Mouse (Mus musculus) liver, embryonic 14.5 days (tissue): ENCODE measurements at regions not wholly inside any gene's neighbourhood (a gene's known extent, or its start where the extent isn't known, plus 50 kb on each side); places are given as distances from the start of the nearest gene placed in this dataset.

ENCODE experiments used
- CTCF ChIP-seq: IDR thresholded peaks from 2 replicates; pipeline ENCODE4 v1.5.1; 2016; ENCODE audit warnings: antibody characterized with exemption, low read depth, control low read depth
- EP300 ChIP-seq: IDR thresholded peaks from 2 replicates; pipeline ENCODE4 v1.6.1; 2016; ENCODE audit warnings: antibody characterized with exemption, low read depth

GRCm38 (mm10) chr10:98694690-98695370, 219.4 kb upstream of the Atp2b1 start:
- TF ChIP-seq CTCF (no peak), EP300 (no peak)
